Mouse (Mus musculus): ENCODE data around the gene Il1rl1.

DNA sequence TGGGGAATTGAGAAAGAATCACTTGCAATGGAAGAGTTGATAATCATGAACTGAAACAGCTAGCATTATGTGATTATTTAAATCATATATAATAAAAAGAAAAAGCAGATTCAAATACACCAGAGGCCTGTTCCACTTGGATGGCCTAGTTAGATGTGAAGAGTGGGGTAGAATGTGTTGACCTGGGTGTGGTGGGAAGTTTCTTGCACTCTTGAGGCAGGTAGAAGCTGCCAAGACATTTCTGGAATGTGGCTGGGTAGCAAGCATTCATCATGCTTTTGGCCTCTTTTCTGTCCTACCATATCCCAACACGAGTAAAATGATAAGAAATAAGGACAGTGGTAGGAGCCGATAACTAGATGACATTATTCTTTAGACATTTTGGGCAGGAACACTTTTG, 39.4 kb downstream of the Il1rl1 start:
- TF ChIP-seq ZNF384 (IDR thresholded peaks at IDR 0.05; ENCODE audit: low read depth, low read length) (no peak), HCFC1 (IDR thresholded peaks at IDR 0.05; ENCODE audit: borderline replicate concordance, insufficient read depth, low read length) (no peak), ZC3H11A (IDR thresholded peaks at IDR 0.05; ENCODE audit: borderline replicate concordance, low read depth, low read length) (no peak)
